Mouse (Mus musculus) hindbrain, embryonic 16.5 days (tissue): ENCODE measurements around the gene Atp6v1e1. TPM values are rescaled to one million over a fixed set of nuclear protein-coding genes. Genes with fewer than 3 reads are reported as not detected.

Source experiments
- ATAC-seq: fragments of 200-750 bp; cut with Nextera tagmentation; 2 replicates; pipeline ENCODE4 v1.8.0; 2017; ENCODE audit warnings: moderate TSS enrichment, moderate library complexity
- H3K27ac ChIP-seq: fragments of 300-500 bp; sonication (generic); 2 replicates; pipeline ENCODE4 v1.5.1; 2014; ENCODE audit warnings: low read depth, mild to moderate bottlenecking, control low read depth, low read length, moderate library complexity
- H3K27me3 ChIP-seq: fragments of 300-500 bp; sonication (generic); replicated peaks from 2 replicates; pipeline ENCODE4 v1.6.1; 2014; ENCODE audit warnings: low read length; ENCODE audit not compliant: control insufficient read depth, insufficient read depth
- H3K36me3 ChIP-seq: fragments of 300-500 bp; sonication (generic); 2 replicates; pipeline ENCODE4 v1.6.1; 2014; ENCODE audit warnings: mild to moderate bottlenecking, low read length, moderate library complexity, mixed read lengths; ENCODE audit not compliant: control insufficient read depth, insufficient read depth
- H3K4me1 ChIP-seq: fragments of 300-500 bp; sonication (generic); 2 replicates; pipeline ENCODE4 v1.6.1; 2014; ENCODE audit warnings: low read depth, low read length; ENCODE audit not compliant: control insufficient read depth, insufficient read depth
- H3K4me2 ChIP-seq: fragments of 300-500 bp; sonication (generic); 2 replicates; pipeline ENCODE4 v1.6.1; 2014; ENCODE audit warnings: mild to moderate bottlenecking, low read length, control low read depth, moderate library complexity
- H3K4me3 ChIP-seq: fragments of 300-500 bp; sonication (generic); 2 replicates; pipeline ENCODE4 v1.5.1; 2014; ENCODE audit warnings: mild to moderate bottlenecking, low read length, control low read depth, moderate library complexity
- H3K9ac ChIP-seq: fragments of 300-500 bp; sonication (generic); 2 replicates; pipeline ENCODE4 v1.6.1; 2014; ENCODE audit warnings: low read depth, mild to moderate bottlenecking, control low read depth, low read length, moderate library complexity
- H3K9me3 ChIP-seq: fragments of 300-500 bp; sonication (generic); 2 replicates; pipeline ENCODE4 v1.6.1; 2014; ENCODE audit warnings: mild to moderate bottlenecking, low read length, moderate library complexity; ENCODE audit not compliant: control insufficient read depth
- WGBS: fragments of 180-500 bp; shearing (Covaris S2); extraction: QIAGEN DNeasy Blood & Tissue Kit; methylation state at CpG from one replicate; pipeline ENCODE4 v1.1.7; 2014; 5-methylcytosine and 5-hydroxymethylcytosine counted together
- microRNA-seq: library from miRNA; unstranded; fragments of <30 nt; microRNA quantifications from one replicate; pipeline ENCODE4, GENCODE M21; 2017
- polyA plus RNA-seq: library from polyadenylated mRNA; unstranded; fragments of >200 nt; fragmentation: Nextera tagmentation; extraction: Ambion mirVana; gene quantifications from 2 replicates; pipeline ENCODE4 v1.2.1, GENCODE M21; 2015

The Atp6v1e1 gene
- polyA plus RNA-seq, 1 experiment from 2014 or later: 313 TPM

- Histone ChIP-seq H3K4me2 (no peak overlapping the region), H3K27me3 (no peaks in the 10 kb centered on the region), H3K27ac (no peak overlapping the region), H3K36me3 (no peaks in the 10 kb centered on the region), H3K4me1 (peaks cover 9% of the 10 kb centered on the region; the same call in 1 of the 2 replicates), H3K9ac (no peak overlapping the region), H3K9me3 (no peaks in the 10 kb centered on the region), H3K4me3 (no peak overlapping the region)
- 90% methylated on average over 1 of the region's 1 CpGs for WGBS
- no peak for ATAC-seq
Observed at GRCm38 (mm10) chr6:120769972-120770371, 52.6 kb downstream of the Atp6v1e1 start.

- 85% methylated on average over 2 of the region's 2 CpGs for WGBS
- peaks cover 6% of the 10 kb centered on the region; the same call in 1 of the 2 replicates for H3K36me3 ChIP-seq
Observed at GRCm38 (mm10) chr6:120761151-120761550, 61.4 kb downstream of the Atp6v1e1 start.

DNA sequence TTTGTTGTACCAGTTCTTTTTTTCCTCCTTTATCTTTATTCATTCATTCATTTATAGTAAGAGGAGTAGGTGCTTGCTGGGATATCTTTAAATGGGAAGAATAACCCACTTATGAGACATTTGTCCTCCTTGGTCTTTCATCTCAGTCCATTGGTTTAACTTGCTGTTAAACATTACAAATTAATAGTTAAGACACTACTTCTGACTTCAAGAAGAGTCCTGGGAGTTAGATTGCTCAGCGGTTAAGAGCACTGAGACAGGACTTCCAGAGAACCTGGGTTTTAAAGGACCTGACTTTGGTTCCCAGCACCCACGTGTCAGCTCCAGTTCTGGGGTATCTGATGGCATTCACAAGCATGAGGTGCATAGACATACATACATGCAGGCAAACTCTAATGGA is 76.2 kb downstream of the Atp6v1e1 start:
- Histone ChIP-seq H3K9ac (no peak overlapping the region), H3K4me2 (no peak overlapping the region), H3K27me3 (no peaks in the 10 kb centered on the region), H3K4me3 (no peak overlapping the region), H3K36me3 (0 out of 2 replicates have a peak, but pooled peaks cover 2% of the 10 kb centered on the region), H3K4me1 (no peaks in the 10 kb centered on the region), H3K9me3 (no peaks in the 10 kb centered on the region), H3K27ac (no peak overlapping the region)
- no peak for ATAC-seq
- WGBS: 93% methylated on average over 2 of the region's 2 CpGs

More at GRCm38 (mm10) chr6:120761151-120761550, 61.4 kb downstream of the Atp6v1e1 start:
- H3K27ac ChIP-seq: no peak overlapping the region
- H3K9ac ChIP-seq: no peak overlapping the region
- H3K4me2 ChIP-seq: no peak overlapping the region
- H3K4me1 ChIP-seq: no peaks in the 10 kb centered on the region
- no peak overlapping the region for H3K4me3 ChIP-seq
- H3K9me3 ChIP-seq: no peaks in the 10 kb centered on the region
- no peaks in the 10 kb centered on the region for H3K27me3 ChIP-seq
- ATAC-seq: no peak

Small RNAs within 50 kb of the gene (microRNA-seq; reads per million reads assigned to microRNA genes)
- gene Gm25193: not detected

Other genes starting within 250 kb of the Atp6v1e1 start
- 1.8 and 2.0 TPM in 2 replicates for gene Cecr2, start 156.4 kb downstream of the Atp6v1e1 start, polyA plus RNA-seq
- gene Slc25a18, start 49.2 kb downstream of the Atp6v1e1 start, polyA plus RNA-seq: 28.4 and 35.8 TPM in 2 replicates
- gene Bcl2l13, start 13.4 kb upstream of the Atp6v1e1 start, polyA plus RNA-seq: 27.2 and 27.3 TPM in 2 replicates
- gene Bid, start 94.1 kb upstream of the Atp6v1e1 start, polyA plus RNA-seq: 43.0 and 45.6 TPM in 2 replicates